Mouse (Mus musculus) erythroblast, embryonic 14.5 days (primary cell): ENCODE measurements around the gene Cdk16.

Source experiments
- GATA1 ChIP-seq: IDR thresholded peaks from 2 replicates; pipeline ENCODE4 v1.6.1; 2012; ENCODE audit warnings: low read length, inconsistent platforms, mixed read lengths
- TAL1 ChIP-seq: IDR thresholded peaks from 3 replicates; pipeline ENCODE4 v1.6.1; 2012; ENCODE audit warnings: low read length, inconsistent platforms, mixed read lengths

DNA sequence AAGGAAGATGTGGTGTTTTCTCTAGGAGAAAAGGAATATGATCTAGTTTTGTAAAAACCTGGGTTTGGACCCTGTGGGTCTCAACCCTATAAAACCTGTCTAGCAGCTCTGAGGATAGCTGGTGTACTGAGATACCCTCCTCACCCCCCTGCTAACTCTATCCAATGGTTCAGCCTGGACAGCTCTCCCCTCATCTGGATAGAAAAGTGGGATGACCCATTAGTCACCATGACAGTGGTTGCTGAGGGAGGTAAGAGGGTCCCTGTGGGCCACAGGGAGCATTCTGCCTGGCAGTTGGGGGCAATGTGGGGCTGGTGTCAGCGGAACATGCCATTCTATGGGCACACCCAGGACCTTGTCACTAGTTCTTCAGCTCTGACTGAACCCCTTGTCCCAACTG, 4.9 kb downstream of the Cdk16 start:
- TF ChIP-seq TAL1 = no peak
- no peak for TF ChIP-seq GATA1
